Mouse (Mus musculus): ENCODE measurements at regions not wholly inside any gene's neighbourhood (a gene's known extent, or its start where the extent isn't known, plus 50 kb on each side); places are given as distances from the start of the nearest gene placed in this dataset.

GRCm38 (mm10) chr2:79135986-79136385 is 119.2 kb upstream of the Itga4 start:
- no peak for DNase-seq (ENCODE audit: low read depth)

DNA sequence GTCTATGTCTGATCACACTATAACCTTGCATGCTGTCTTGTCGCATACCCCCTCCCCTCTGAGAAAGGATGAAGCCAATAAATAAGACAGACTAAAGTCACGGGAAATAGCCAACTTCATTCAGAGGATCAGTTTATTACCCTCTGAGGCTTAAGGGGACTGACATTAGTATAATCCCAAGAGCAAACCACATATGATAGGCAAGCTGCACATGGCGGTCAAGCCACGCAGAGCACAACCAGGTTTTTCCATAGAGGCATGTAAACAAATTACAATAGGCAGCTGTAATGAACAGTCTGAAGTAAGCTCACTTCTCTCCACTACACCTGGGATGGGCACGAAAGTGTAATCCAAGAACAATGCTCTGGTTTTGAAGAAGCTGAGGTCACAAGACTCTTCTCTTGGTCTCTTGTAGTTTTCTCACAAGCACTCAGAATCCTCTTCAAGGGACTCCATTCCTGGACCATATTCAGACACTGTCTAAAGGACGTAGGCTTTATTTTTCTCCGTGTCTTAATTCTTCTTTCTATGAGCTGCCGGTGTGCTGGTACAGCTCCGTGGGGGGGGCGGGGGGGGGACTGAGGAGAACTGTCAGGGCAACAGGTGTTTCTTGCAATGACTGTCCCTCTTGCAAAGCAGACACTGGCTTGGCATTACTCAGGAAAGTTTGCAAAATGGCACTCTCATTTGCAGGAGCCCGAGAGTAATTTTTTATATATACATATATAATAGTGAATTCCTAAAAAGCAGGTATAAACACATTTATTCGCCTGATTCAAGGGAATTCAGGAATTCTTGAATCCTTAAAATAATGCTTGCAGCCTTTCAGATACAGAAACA is 118.4 kb upstream of the Itga4 start:
- DNase-seq (ENCODE audit: low read depth), result no peak

DNA sequence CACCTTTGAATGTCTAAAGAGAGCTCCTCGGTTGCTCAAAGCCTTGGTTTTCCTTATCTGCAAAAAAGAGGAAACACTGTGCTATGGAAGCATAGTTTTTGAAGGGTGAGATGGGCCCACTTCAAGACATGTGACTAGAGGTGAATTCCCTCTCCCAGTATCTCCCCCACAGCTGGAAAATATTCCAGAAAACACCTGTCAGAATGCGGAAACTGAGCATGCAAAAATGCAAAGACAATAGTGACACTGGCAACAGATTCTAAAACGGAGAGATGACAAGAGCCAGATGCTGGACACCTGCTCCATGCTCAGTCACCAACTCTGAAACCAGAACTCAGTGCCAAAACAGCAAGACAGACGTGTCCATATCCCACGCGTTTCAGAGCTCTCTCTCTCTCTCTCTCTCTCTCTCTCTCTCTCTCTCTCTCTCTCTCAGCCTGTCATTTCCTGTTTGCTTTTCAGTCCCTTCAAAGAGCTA is 117.5 kb upstream of the Itga4 start:
- DNase-seq (ENCODE audit: low read depth), result peak; percentile 32

DNA sequence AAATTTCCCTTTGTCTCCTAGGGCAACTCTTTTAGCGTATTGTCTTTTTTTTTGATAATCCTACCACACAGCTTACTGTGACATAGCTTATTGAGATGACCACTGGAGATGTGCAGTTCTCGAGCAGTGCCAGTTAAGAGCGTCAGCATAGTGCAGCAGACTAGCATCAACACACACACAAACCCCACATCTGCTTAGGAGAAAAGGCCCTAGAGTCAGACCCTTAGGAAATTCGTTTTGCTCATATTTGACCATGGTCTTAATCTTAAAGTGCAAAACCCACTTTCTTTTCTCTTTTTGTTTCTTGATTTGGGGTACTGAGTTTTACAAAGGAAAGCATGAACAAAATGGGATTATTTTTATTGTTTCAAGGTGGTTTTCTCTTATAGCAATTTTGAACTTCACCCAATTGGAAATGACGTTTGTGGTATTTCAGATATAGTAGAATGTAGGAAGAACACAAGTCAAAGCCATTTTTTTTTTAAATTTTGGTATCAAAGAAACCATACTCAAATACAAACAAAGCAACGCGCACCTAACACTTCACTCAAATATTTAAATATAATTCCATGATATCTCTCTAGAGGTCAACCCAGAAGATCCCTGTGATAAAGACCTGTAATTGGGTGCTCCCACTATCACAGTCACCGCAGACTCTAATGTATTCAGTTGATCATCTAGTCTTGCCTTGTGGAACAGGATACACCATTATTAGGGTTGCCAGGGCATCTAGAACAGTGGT is 116.7 kb upstream of the Itga4 start:
- no peak for DNase-seq (ENCODE audit: low read depth)

DNA sequence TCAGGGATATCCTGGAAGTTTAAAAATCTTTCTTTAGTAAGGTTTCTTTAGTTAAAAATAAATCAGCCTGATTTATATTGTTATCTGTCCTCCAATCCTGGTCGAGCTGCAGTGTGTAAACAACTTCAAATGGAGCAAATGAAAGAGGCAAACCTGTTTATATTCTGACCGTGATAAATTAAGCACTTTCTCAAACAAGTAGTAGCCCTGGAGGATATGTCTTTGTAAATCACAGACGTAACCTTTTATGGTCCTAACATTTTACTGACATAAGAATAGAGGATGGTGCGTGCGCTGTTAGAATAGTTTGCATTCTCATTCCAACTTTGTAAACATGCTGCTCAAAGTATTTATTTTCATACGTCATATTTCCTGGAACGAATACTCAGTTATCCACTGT is 113.3 kb upstream of the Itga4 start:
- no peak for DNase-seq (ENCODE audit: low read depth)

- no peak for DNase-seq (ENCODE audit: low read depth)
These were observed 112.0 kb upstream of the Itga4 start for GRCm38 (mm10) chr2:79143196-79143595.

GRCm38 (mm10) chr2:79145897-79146296 is 109.3 kb upstream of the Itga4 start:
- DNase-seq (ENCODE audit: low read depth), result no peak

- DNase-seq (ENCODE audit: low read depth), result no peak
These were observed 108.7 kb upstream of the Itga4 start for GRCm38 (mm10) chr2:79146563-79146962.

DNA sequence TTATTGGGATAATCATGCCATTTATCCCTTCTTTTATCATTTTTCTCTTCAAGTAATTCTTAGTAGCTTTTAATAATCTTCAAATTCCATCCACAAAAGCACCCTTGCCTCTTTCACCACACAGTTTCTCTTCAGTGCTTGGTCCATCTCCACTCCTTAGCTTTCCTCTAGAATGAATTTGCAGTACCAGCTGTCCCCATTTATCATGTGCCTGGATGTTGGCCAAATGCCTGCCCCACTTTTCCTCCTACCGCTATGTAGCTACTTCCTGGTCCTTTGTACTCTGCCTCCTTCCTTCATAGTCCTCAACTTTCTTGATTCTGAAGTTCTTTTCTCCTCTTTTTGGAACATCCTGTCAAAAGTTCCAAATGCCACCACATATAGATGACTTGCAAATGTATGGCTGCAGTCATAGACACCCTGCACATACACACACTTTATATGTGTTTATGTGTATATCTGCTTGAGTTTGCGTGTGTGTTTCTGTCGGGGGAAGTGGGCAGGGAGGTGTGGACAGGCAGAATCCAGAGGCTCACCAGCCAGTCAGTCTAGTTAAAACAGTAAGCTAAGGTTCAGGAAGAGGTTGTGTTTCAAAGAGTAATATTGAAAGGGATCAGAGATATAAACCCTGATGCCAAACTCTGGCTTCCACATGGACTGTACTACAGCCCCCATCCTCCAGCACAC is 106.1 kb upstream of the Itga4 start:
- no peak for DNase-seq (ENCODE audit: low read depth)

GRCm38 (mm10) chr2:79151610-79152009 is 103.6 kb upstream of the Itga4 start:
- DNase-seq (ENCODE audit: low read depth), result no peak

- DNase-seq (ENCODE audit: low read depth), result no peak
These were observed 103.1 kb upstream of the Itga4 start for GRCm38 (mm10) chr2:79152031-79152694.

- DNase-seq (ENCODE audit: low read depth), result no peak
These were observed 102.5 kb upstream of the Itga4 start for GRCm38 (mm10) chr2:79152695-79153057.

GRCm38 (mm10) chr2:79153070-79153469 is 102.2 kb upstream of the Itga4 start:
- DNase-seq (ENCODE audit: low read depth), result no peak

GRCm38 (mm10) chr2:79158450-79159055 is 96.7 kb upstream of the Itga4 start:
- no peak for DNase-seq (ENCODE audit: low read depth)

DNA sequence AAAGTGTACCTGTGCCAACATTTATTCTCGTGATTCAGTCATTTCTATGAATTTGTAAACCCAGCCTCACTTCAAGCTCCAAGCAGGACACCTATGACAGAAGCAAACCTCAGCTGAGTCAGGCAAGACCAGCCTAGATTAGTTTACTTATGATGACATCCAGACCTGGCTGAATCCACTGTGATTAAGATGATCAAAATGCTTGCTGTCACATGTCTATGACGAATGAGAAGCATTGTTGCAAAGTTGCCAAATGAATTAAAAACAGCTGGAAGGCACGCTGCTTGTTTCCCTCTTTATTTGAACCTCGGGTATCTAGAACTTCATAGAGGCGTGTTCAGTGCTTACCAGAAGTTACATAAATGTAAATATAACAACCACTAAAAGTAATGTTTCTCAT is 95.9 kb upstream of the Itga4 start:
- DNase-seq (ENCODE audit: low read depth), result no peak

DNA sequence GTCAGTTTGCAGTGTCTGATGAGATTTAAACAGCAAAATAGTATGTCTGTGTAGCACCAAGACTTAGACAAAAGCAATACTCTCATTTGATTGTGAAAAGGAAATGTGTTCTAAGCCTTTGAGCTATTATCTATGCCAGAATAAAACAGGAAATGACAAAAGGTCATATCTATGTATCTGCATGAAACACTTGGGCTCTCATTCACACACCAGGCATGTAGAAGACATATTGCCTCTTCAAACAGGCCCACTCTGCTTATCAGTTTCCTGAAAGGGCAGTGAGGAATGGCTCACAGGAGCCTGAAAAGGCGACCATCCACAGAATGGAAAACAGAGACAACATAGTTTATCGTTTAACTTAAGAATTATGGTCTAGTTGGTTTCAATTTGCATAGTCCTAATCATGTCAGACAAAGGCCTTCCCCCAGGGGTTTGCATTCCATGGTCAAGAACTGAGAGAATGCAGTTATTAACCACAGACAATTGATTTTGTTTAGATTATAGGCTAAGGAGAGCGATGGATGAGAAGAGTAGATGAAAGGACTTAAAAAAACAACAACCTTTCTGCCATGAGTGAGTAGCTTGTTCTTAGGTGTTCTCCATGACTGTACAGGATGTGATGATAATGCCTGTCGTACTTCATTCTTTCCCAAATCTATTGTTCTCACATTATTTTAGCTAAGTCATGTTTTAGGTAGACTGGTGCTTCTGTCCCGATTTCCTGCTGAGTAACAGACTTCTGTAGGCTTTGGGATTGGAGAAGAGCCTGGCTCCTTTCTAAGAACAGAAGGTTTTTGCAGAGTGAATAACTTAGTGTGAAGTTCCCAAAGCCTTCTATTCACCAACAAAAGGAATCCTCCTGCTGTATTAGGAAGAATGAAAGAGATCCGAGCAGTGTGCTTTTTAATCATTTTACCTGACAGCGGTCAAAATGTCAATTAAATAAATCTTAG is 82.0 kb upstream of the Itga4 start:
- DNase-seq (ENCODE audit: low read depth), result peak; percentile 24

DNA sequence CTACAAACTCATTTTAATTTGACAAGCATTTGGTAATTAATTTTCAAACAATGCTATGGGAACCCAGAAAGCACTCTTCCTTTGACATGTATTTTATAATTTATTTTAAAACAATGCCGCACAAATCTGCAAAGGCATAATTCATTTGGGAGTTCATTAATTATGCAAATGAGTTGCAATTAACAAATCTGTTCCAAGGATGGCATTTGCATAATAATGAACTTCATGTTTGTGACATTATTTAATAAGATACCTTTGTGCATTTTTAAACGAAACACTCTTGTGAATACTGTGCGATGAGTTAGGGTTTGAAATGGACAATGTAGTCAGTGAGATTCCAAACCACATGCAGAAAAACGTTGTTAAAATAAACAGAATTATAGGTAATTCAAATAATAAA is 80.9 kb upstream of the Itga4 start:
- DNase-seq (ENCODE audit: low read depth), result no peak

DNA sequence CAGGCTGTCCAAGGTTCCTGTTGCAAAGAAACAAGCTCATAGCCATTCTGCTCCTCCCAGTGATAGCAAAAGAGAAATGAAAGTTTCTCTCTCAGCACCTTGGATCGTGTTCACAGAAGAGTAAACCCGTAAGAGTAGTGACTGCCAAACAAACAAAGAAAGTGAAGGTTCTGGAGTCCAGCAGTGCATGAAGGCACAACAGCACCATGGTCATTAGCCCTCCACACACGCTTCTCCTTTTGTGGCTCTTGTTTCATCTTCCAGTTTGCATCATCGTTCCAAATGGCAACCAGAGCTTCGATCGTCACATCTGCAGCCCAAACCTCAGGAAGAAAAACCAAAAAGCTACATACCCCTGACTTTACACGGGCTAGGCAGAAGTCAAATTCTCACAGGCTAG is 74.4 kb upstream of the Itga4 start:
- peak; percentile 16 for DNase-seq (ENCODE audit: low read depth)

GRCm38 (mm10) chr2:79183034-79183630 is 72.1 kb upstream of the Itga4 start:
- DNase-seq (ENCODE audit: low read depth), result no peak
